Mouse (Mus musculus) lung, adult 2 months (tissue): ENCODE results near the gene Ifitm5.

Source experiments
- CTCF ChIP-seq: fragments of 200-500 bp; IDR thresholded peaks from 2 replicates; pipeline ENCODE4 v1.5.1; 2011; ENCODE audit warnings: mild to moderate bottlenecking, low read length, control low read depth; ENCODE audit not compliant: insufficient read depth
- POLR2A ChIP-seq: fragments of 200-500 bp; IDR thresholded peaks from 2 replicates; pipeline ENCODE4 v1.6.1; 2011; ENCODE audit warnings: low read depth, mild to moderate bottlenecking, control low read depth, low read length, borderline replicate concordance; ENCODE audit errors: extremely low read depth

GRCm38 (mm10) chr7:140948161-140948560 lies 1.9 kb downstream of the Ifitm5 start:
- TF ChIP-seq POLR2A = no peak
- TF ChIP-seq CTCF = no peak
